Mouse (Mus musculus): Measurements from ENCODE around the gene Tspan5.

Tspan5 gene

GRCm38 (mm10) chr3:138804104-138805048 lies 62.4 kb downstream of the Tspan5 start:
- DNase-seq (ENCODE audit: low read depth, low spot score): no peak

GRCm38 (mm10) chr3:138807795-138808194 lies 65.8 kb downstream of the Tspan5 start:
- no peak for DNase-seq (ENCODE audit: low read depth, low spot score)

- DNase-seq (ENCODE audit: low read depth, low spot score): no peak
Observed at GRCm38 (mm10) chr3:138809509-138809908, 67.5 kb downstream of the Tspan5 start.

- DNase-seq (ENCODE audit: low read depth, low spot score): no peak
Observed at GRCm38 (mm10) chr3:138812565-138812964, 70.6 kb downstream of the Tspan5 start.

- DNase-seq (ENCODE audit: low read depth, low spot score): no peak
Observed at GRCm38 (mm10) chr3:138813139-138813810, 71.3 kb downstream of the Tspan5 start.

- DNase-seq (ENCODE audit: low read depth, low spot score): no peak
Observed at GRCm38 (mm10) chr3:138814457-138814856, 72.5 kb downstream of the Tspan5 start.

GRCm38 (mm10) chr3:138815127-138815837 lies 73.3 kb downstream of the Tspan5 start:
- no peak for DNase-seq (ENCODE audit: low read depth, low spot score)

GRCm38 (mm10) chr3:138816888-138817656 lies 75.1 kb downstream of the Tspan5 start:
- DNase-seq (ENCODE audit: low read depth, low spot score): no peak

- DNase-seq (ENCODE audit: low read depth, low spot score): no peak
Observed at GRCm38 (mm10) chr3:138819862-138820261, 77.9 kb downstream of the Tspan5 start.

- DNase-seq (ENCODE audit: low read depth, low spot score): no peak
Observed at GRCm38 (mm10) chr3:138820296-138820695, 78.3 kb downstream of the Tspan5 start.

GRCm38 (mm10) chr3:138821886-138822445 lies 80.0 kb downstream of the Tspan5 start:
- peak; percentile 62 for DNase-seq (ENCODE audit: low read depth, low spot score)

- peak; percentile 73 for DNase-seq (ENCODE audit: low read depth, low spot score)
Observed at GRCm38 (mm10) chr3:138823857-138824256, 81.9 kb downstream of the Tspan5 start.

- no peak for DNase-seq (ENCODE audit: low read depth, low spot score)
Observed at GRCm38 (mm10) chr3:138825296-138825695, 83.3 kb downstream of the Tspan5 start.

- no peak for DNase-seq (ENCODE audit: low read depth, low spot score)
Observed at GRCm38 (mm10) chr3:138826243-138826800, 84.3 kb downstream of the Tspan5 start.

- DNase-seq (ENCODE audit: low read depth, low spot score): no peak
Observed at GRCm38 (mm10) chr3:138832827-138833517, 91.0 kb downstream of the Tspan5 start.

GRCm38 (mm10) chr3:138834174-138834573 lies 92.2 kb downstream of the Tspan5 start:
- no peak for DNase-seq (ENCODE audit: low read depth, low spot score)

GRCm38 (mm10) chr3:138836937-138837336 lies 94.9 kb downstream of the Tspan5 start:
- DNase-seq (ENCODE audit: low read depth, low spot score): no peak

- no peak for DNase-seq (ENCODE audit: low read depth, low spot score)
Observed at GRCm38 (mm10) chr3:138837651-138838050, 95.7 kb downstream of the Tspan5 start.

GRCm38 (mm10) chr3:138839656-138840055 lies 97.7 kb downstream of the Tspan5 start:
- no peak for DNase-seq (ENCODE audit: low read depth, low spot score)

GRCm38 (mm10) chr3:138841288-138841687 lies 99.3 kb downstream of the Tspan5 start:
- no peak for DNase-seq (ENCODE audit: low read depth, low spot score)

All from mesoderm, embryonic 11.5 days (tissue).